Mouse (Mus musculus): ENCODE data around the gene Myo1b. TPM values are rescaled to one million over a fixed set of nuclear protein-coding genes. Genes with fewer than 3 reads are reported as not detected.

The Myo1b gene
- total and polyA plus RNA-seq, 2 experiments from 2014 or later, result 47.4 to 53.0 TPM

DNA sequence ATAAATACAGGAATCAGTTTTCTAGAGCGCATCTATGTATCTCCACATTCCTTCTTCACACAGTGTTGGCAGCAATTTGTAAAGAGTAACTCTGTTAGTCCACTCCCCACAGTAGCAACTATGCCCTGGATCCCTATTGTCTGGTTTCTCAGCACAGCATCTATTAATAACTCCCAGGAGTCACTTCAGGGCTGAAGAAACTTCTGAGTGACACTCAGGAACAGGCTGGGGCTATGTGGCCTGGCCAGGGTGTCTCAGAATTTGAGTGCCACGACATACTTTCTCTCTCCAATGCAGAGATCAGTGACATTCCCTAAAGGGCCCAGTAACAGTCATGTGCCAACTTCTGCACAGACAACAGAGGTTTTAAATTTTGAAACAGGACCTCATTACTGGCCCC is 167.6 kb downstream of the Myo1b start:
- no peak for DNase-seq
- no peak for ATAC-seq
- Histone ChIP-seq H3K9ac (no peak overlapping the region), H3K4me3 (ENCODE audit: low read depth, low read length) (no peak overlapping the region), H3K27ac (ENCODE audit: low read depth, low read length) (no peak overlapping the region), H3K9me3 (ENCODE audit: low read length) (no peaks in the 10 kb centered on the region), H3K27me3 (ENCODE audit: insufficient read depth, low read length) (no peaks in the 10 kb centered on the region), H3K36me3 (ENCODE audit: insufficient read depth) (0 out of 2 replicates have a peak, but pooled peaks cover 3% of the 10 kb centered on the region), H3K4me1 (ENCODE audit: insufficient read depth) (no peaks in the 10 kb centered on the region), H3K4me2 (ENCODE audit: low read depth) (no peak overlapping the region)
- no peak for TF ChIP-seq CTCF (IDR thresholded peaks at IDR 0.05; ENCODE audit: low read depth)
- 88% methylated on average over 2 of the region's 2 CpGs for WGBS

DNA sequence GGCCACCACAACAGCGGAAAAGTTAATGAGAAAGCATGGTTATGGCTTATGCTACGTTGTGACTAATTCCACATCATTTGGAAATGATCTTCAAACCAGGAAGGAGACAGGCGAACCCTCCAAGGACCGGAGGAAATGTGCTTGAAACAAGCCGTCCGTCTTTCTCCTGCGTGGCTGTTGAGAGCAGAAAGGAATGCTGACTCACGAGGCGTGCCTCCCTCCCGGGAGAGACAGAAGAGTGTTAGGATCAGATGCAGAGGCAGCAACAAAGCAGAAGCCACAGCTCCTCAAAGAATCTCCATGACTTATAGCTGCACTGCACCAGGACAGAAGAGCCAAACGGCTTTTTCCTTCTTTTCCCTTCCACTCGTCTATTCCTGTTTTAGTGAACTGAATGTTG is 168.4 kb downstream of the Myo1b start:
- Histone ChIP-seq H3K4me3 (ENCODE audit: low read depth, low read length) (no peak overlapping the region), H3K36me3 (ENCODE audit: insufficient read depth) (0 out of 2 replicates have a peak, but pooled peaks cover 3% of the 10 kb centered on the region), H3K4me2 (ENCODE audit: low read depth) (no peak overlapping the region), H3K9ac (no peak overlapping the region), H3K9me3 (ENCODE audit: low read length) (no peaks in the 10 kb centered on the region), H3K27ac (ENCODE audit: low read depth, low read length) (no peak overlapping the region), H3K27me3 (ENCODE audit: insufficient read depth, low read length) (no peaks in the 10 kb centered on the region), H3K4me1 (ENCODE audit: insufficient read depth) (no peaks in the 10 kb centered on the region)
- DNase-seq (peak; percentile 17), ATAC-seq (no peak)
- TF ChIP-seq CTCF (IDR thresholded peaks at IDR 0.05; ENCODE audit: low read depth), result no peak
- 35% methylated on average over 12 of the region's 12 CpGs for WGBS

DNA sequence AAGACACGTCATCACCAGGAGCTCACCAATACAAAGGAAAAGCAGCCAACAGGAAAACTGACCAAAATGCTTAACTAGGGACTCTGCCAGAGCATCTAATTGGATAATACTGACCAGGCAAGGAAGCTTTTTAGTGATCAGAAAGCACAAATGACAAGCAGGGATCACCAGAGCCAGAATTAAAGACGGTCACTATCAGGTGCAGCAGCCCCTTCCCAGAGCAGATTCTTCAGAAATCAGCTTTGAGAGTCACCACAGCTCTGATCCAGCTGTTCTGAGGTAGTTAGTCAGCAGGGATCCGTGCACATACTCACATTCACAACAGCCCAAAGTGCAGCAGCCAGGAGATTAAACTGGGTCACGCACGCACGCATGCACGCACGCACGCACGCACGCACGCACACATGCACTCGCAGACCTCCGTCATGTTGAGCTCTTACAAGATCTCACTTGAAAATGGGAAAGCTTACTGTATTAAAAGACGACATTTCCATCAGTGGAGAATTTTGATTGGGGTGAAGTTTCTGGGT is 169.1 kb downstream of the Myo1b start:
- Histone ChIP-seq H3K27me3 (ENCODE audit: insufficient read depth, low read length) (no peaks in the 10 kb centered on the region), H3K9ac (no peak overlapping the region), H3K4me1 (ENCODE audit: insufficient read depth) (no peaks in the 10 kb centered on the region), H3K27ac (ENCODE audit: low read depth, low read length) (no peak overlapping the region), H3K4me3 (ENCODE audit: low read depth, low read length) (no peak overlapping the region), H3K36me3 (ENCODE audit: insufficient read depth) (0 out of 2 replicates have a peak, but pooled peaks cover 3% of the 10 kb centered on the region), H3K4me2 (ENCODE audit: low read depth) (no peak overlapping the region), H3K9me3 (ENCODE audit: low read length) (no peaks in the 10 kb centered on the region)
- WGBS, result 80% methylated on average over 15 of the region's 15 CpGs
- no peak for ATAC-seq
- DNase-seq, result no peak
- no peak for TF ChIP-seq CTCF (IDR thresholded peaks at IDR 0.05; ENCODE audit: low read depth)

DNA sequence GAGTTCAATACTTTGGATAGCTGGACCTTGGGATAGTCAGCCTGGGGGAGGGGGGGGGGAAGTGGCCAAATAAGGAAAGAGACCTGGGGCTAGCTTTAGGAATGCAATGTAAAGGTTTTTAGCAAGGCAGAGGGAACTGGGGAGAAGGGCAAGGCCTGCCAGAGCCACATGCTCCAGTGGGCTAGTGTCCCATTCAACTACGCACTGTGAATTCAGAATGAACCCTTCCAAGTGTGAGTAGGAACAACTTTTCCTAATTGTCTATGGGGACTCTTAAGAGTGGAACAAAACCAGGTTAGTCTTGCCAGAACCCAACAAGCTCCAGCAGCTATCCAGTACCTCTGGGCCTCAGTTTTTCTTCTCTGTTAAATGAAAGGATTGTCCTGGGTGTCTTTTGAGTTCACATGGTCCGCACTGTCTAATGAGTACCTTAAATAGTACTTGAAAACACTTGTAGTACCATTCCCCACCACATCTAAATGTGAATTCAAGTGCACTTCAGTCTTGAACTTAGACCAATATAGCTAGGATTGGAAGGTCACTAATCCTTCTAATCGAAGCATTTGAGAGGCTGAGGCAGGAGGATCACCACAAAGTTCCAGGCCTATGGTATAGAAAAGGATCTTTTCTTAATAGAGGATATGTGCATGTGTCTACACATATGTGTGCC is 172.0 kb downstream of the Myo1b start:
- Histone ChIP-seq H3K9ac (no peak overlapping the region), H3K4me2 (ENCODE audit: low read depth) (no peak overlapping the region), H3K27me3 (ENCODE audit: insufficient read depth, low read length) (no peaks in the 10 kb centered on the region), H3K4me1 (ENCODE audit: insufficient read depth) (no peaks in the 10 kb centered on the region), H3K36me3 (ENCODE audit: insufficient read depth) (0 out of 2 replicates have a peak, but pooled peaks cover 3% of the 10 kb centered on the region), H3K4me3 (ENCODE audit: low read depth, low read length) (no peak overlapping the region), H3K9me3 (ENCODE audit: low read length) (no peaks in the 10 kb centered on the region), H3K27ac (ENCODE audit: low read depth, low read length) (no peak overlapping the region)
- ATAC-seq (no peak), DNase-seq (no peak)
- WGBS, result 85% methylated on average over 3 of the region's 3 CpGs
- no peak; the same call in 1 of the 2 replicates for TF ChIP-seq CTCF (IDR thresholded peaks at IDR 0.05; ENCODE audit: low read depth)

DNA sequence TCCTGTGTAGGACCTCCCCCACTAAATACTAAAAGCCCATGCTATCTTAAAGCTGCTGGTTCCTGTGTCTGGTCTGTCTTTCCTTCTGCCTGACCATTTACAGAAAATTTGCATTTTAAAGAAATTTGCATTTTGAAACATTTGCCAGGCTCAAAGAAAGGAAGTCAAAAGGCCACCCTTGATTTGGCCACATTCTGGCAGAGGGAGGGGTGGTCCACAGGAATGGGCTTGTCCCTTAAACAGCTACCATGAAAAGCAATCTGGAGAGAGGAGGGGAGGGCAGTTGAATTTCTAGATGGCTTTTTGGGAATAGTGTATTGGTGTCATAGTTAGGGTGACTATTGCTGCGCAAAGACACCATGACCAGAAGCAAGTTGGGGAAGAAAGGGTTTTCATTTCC is 173.3 kb downstream of the Myo1b start:
- Histone ChIP-seq H3K4me3 (ENCODE audit: low read depth, low read length) (no peak overlapping the region), H3K4me2 (ENCODE audit: low read depth) (no peak overlapping the region), H3K27me3 (ENCODE audit: insufficient read depth, low read length) (no peaks in the 10 kb centered on the region), H3K27ac (ENCODE audit: low read depth, low read length) (no peak overlapping the region), H3K9ac (no peak overlapping the region), H3K36me3 (ENCODE audit: insufficient read depth) (no peaks in the 10 kb centered on the region), H3K9me3 (ENCODE audit: low read length) (no peaks in the 10 kb centered on the region), H3K4me1 (ENCODE audit: insufficient read depth) (no peaks in the 10 kb centered on the region)
- WGBS, result 98% methylated on average over 1 of the region's 1 CpGs
- DNase-seq (no peak), ATAC-seq (no peak)
- no peak for TF ChIP-seq CTCF (IDR thresholded peaks at IDR 0.05; ENCODE audit: low read depth)

- no peaks in the 10 kb centered on the region for H3K4me1 ChIP-seq (ENCODE audit: insufficient read depth)
- 90% methylated on average over 10 of the region's 10 CpGs for WGBS
- ATAC-seq, result no peak
- H3K9ac ChIP-seq, result no peak overlapping the region
- no peak for TF ChIP-seq CTCF (IDR thresholded peaks at IDR 0.05; ENCODE audit: low read depth)
- H3K27me3 ChIP-seq (ENCODE audit: insufficient read depth, low read length), result no peaks in the 10 kb centered on the region
- H3K4me3 ChIP-seq (ENCODE audit: low read depth, low read length), result no peak overlapping the region
- no peaks in the 10 kb centered on the region for H3K9me3 ChIP-seq (ENCODE audit: low read length)
- no peak overlapping the region for H3K27ac ChIP-seq (ENCODE audit: low read depth, low read length)
- no peak for DNase-seq
- no peaks in the 10 kb centered on the region for H3K36me3 ChIP-seq (ENCODE audit: insufficient read depth)
- H3K4me2 ChIP-seq (ENCODE audit: low read depth), result no peak overlapping the region
Observed at GRCm38 (mm10) chr1:51740626-51741231, 175.1 kb downstream of the Myo1b start.

GRCm38 (mm10) chr1:51739252-51739852 is 176.5 kb downstream of the Myo1b start:
- Histone ChIP-seq H3K27me3 (ENCODE audit: insufficient read depth, low read length) (no peaks in the 10 kb centered on the region), H3K9me3 (ENCODE audit: low read length) (no peaks in the 10 kb centered on the region), H3K4me3 (ENCODE audit: low read depth, low read length) (no peak overlapping the region), H3K9ac (no peak overlapping the region), H3K27ac (ENCODE audit: low read depth, low read length) (no peak overlapping the region), H3K4me2 (ENCODE audit: low read depth) (no peak overlapping the region), H3K36me3 (ENCODE audit: insufficient read depth) (no peaks in the 10 kb centered on the region), H3K4me1 (ENCODE audit: insufficient read depth) (no peaks in the 10 kb centered on the region)
- DNase-seq (no peak), ATAC-seq (no peak)
- 71% methylated on average over 5 of the region's 5 CpGs for WGBS
- no peak for TF ChIP-seq CTCF (IDR thresholded peaks at IDR 0.05; ENCODE audit: low read depth)
